In genomic region chr10:95248362-95248761, GRCm38 (mm10) we compare ENCODE assay signal across 14 mouse cellular contexts.
DNase-seq lines count a peak whose midpoint lies in the region; ATAC-seq and TF ChIP-seq lines count a peak whose summit lies in the region.
"Had no signal": no experiment of that assay in that cellular context is flagged by ENCODE, and none has a peak within 500 bp of the region (broad histone marks: within the 10 kb centered on the region; RNA-seq: fewer than 3 reads in every experiment).

No protein-coding gene starts in this region.

- DNase-seq in heart, embryonic 10.5 days (ENCODE audit: low spot score) = no peak
- no peak for DNase-seq in heart, adult 8-10 months (ENCODE audit: low spot score)
- DNase-seq in lung, postnatal 0 days (ENCODE audit: low spot score) = peak; percentile 64
- DNase-seq in lung, postnatal 4 days = no peak
- peak; percentile 58 for DNase-seq in stomach, postnatal 0 days (ENCODE audit: low spot score)
- no peak for DNase-seq in cerebellum, adult 9-10 months
- no peak for DNase-seq in cerebellum, adult 11 months
- DNase-seq: adrenal gland, adult 8-10 months; B cell, adult 2 months; gastrocnemius, postnatal 25 days; kidney, adult 11 months; thymus, postnatal 4 days had no signal

- no peaks in the 10 kb centered on the region for H3K9me3 ChIP-seq in heart, embryonic 10.5 days
- no peaks in the 10 kb centered on the region for H3K9me3 ChIP-seq in lung, postnatal 0 days (ENCODE audit: low read length)
- no peaks in the 10 kb centered on the region for H3K9me3 ChIP-seq in intestine, embryonic 16.5 days (ENCODE audit: control insufficient read depth, low read length)
- H3K9me3 ChIP-seq in stomach, postnatal 0 days (ENCODE audit: control insufficient read depth, low read length) = no peaks in the 10 kb centered on the region
- H3K9me3 ChIP-seq: forebrain, embryonic 12.5 days had no signal

- H3K4me1 ChIP-seq in heart, embryonic 10.5 days = peaks cover 39% of the 10 kb centered on the region
- H3K4me1 ChIP-seq in lung, postnatal 0 days (ENCODE audit: insufficient read depth, low read depth, low read length) = no peaks in the 10 kb centered on the region
- peaks cover 7% of the 10 kb centered on the region; the same call in 1 of the 2 replicates for H3K4me1 ChIP-seq in intestine, embryonic 16.5 days (ENCODE audit: control insufficient read depth, insufficient read depth, low read length)
- H3K4me1 ChIP-seq in stomach, postnatal 0 days (replicated peaks; ENCODE audit: control insufficient read depth, insufficient read depth) = no peaks in the 10 kb centered on the region

- H3K4me2 ChIP-seq in lung, postnatal 0 days (replicated peaks; ENCODE audit: low read depth, low read length) = no peak overlapping the region
- H3K4me2 ChIP-seq in intestine, embryonic 16.5 days (ENCODE audit: low read depth, low read length) = no peak overlapping the region
- no peak overlapping the region for H3K4me2 ChIP-seq in stomach, postnatal 0 days (replicated peaks; ENCODE audit: low read depth)
- H3K4me2 ChIP-seq: forebrain, embryonic 12.5 days had no signal

- H3K27ac ChIP-seq in heart, embryonic 10.5 days = peak overlapping the region; percentile 64; the same call in 1 of the 2 replicates
- no peak overlapping the region for H3K27ac ChIP-seq in lung, postnatal 0 days (ENCODE audit: low read length)
- H3K27ac ChIP-seq in intestine, embryonic 16.5 days (ENCODE audit: low read length) = no peak overlapping the region
- H3K27ac ChIP-seq in stomach, postnatal 0 days (replicated peaks) = no peak overlapping the region
- H3K27ac ChIP-seq: forebrain, embryonic 12.5 days had no signal

- no peak overlapping the region for H3K9ac ChIP-seq in lung, postnatal 0 days (replicated peaks; ENCODE audit: low read depth)
- no peak overlapping the region for H3K9ac ChIP-seq in intestine, embryonic 16.5 days (ENCODE audit: low read depth, low read length)
- no peak overlapping the region for H3K9ac ChIP-seq in stomach, postnatal 0 days (ENCODE audit: low read length)
- H3K9ac ChIP-seq: forebrain, embryonic 12.5 days had no signal

- no peaks in the 10 kb centered on the region for H3K27me3 ChIP-seq in heart, embryonic 10.5 days (ENCODE audit: insufficient read depth, poor library complexity, severe bottlenecking)
- H3K27me3 ChIP-seq in lung, postnatal 0 days (replicated peaks; ENCODE audit: insufficient read depth, low read length) = no peaks in the 10 kb centered on the region
- no peaks in the 10 kb centered on the region for H3K27me3 ChIP-seq in intestine, embryonic 16.5 days (replicated peaks; ENCODE audit: control insufficient read depth, insufficient read depth, low read length)
- H3K27me3 ChIP-seq in stomach, postnatal 0 days (ENCODE audit: control insufficient read depth, insufficient read depth, low read length) = no peaks in the 10 kb centered on the region

- WGBS in heart, embryonic 10.5 days = 18% methylated on average over 6 of the region's 6 CpGs
- 38% methylated on average over 6 of the region's 6 CpGs for WGBS in lung, postnatal 0 days
- WGBS in intestine, embryonic 16.5 days = 42% methylated on average over 6 of the region's 6 CpGs
- 29% methylated on average over 6 of the region's 6 CpGs for WGBS in stomach, postnatal 0 days

- H3K36me3 ChIP-seq in heart, embryonic 10.5 days = no peaks in the 10 kb centered on the region
- no peaks in the 10 kb centered on the region for H3K36me3 ChIP-seq in lung, postnatal 0 days (ENCODE audit: insufficient read depth, low read length)
- no peaks in the 10 kb centered on the region for H3K36me3 ChIP-seq in intestine, embryonic 16.5 days (ENCODE audit: control insufficient read depth, insufficient read depth, low read length)
- no peaks in the 10 kb centered on the region for H3K36me3 ChIP-seq in stomach, postnatal 0 days (ENCODE audit: control insufficient read depth, insufficient read depth, low read length)
- H3K36me3 ChIP-seq: forebrain, embryonic 12.5 days had no signal

- peak; percentile 74 for ATAC-seq in lung, postnatal 0 days
- ATAC-seq in intestine, embryonic 16.5 days = peak; percentile 31; the same call in 1 of the 2 replicates
- peak; percentile 76; the same call in 1 of the 2 replicates for ATAC-seq in stomach, postnatal 0 days (ENCODE audit: low FRiP score, low TSS enrichment)

- no peak for TF ChIP-seq EP300 in lung, postnatal 0 days (IDR thresholded peaks at IDR 0.05)
- no peak for TF ChIP-seq EP300 in stomach, postnatal 0 days (optimal IDR thresholded peaks at IDR 0.05)

- peak overlapping the region; percentile 5; the same call in 1 of the 2 replicates for H3K4me3 ChIP-seq in heart, embryonic 10.5 days
- no peak overlapping the region for H3K4me3 ChIP-seq in lung, postnatal 0 days (ENCODE audit: low read depth, low read length)
- H3K4me3 ChIP-seq in intestine, embryonic 16.5 days (ENCODE audit: low read length) = no peak overlapping the region
- no peak overlapping the region for H3K4me3 ChIP-seq in stomach, postnatal 0 days (ENCODE audit: low read depth, low read length)
- H3K4me3 ChIP-seq: forebrain, embryonic 12.5 days had no signal

- no peak for TF ChIP-seq CTCF in lung, postnatal 0 days (IDR thresholded peaks at IDR 0.05)
- TF ChIP-seq CTCF in stomach, postnatal 0 days (IDR thresholded peaks at IDR 0.05; ENCODE audit: low read depth) = no peak

Comparison
In these comparisons a context has a peak if more than half of its experiments do, and no peak if none do; other contexts are left out.
1. DNase-seq: peak in lung, postnatal 0 days (single experiment) and stomach, postnatal 0 days (single experiment); none in heart, embryonic 10.5 days (single experiment), heart, adult 8-10 months (single experiment), lung, postnatal 4 days (0 of 2), cerebellum, adult 9-10 months (single experiment) and cerebellum, adult 11 months (single experiment).
2. Peak in every context shown above with its lines, with median percentiles within 50 percentile points of each other: ATAC-seq.